Mouse (Mus musculus): Measurements from ENCODE around the gene Pacrg.

DNA sequence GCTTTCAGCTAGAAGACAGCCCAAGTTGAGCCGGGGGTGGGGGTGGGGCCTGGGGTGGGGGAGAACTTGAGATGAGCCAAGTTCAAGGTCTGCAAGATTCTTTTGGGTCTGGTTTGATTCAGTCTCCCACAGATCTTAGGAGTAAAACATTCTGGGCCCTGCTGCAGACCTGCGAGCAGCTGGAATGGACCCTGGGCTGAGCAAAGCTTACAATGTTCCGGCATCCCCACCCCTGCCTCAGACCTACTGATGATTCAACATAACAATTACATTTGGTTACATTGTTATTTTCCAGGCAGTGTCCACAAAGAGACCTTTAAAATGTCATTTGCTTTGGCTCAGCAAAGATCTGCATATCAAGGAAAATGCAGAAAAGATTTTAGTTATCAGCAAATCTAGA, 272.7 kb downstream of the Pacrg start:
- TF ChIP-seq CTCF (IDR thresholded peaks at IDR 0.05; ENCODE audit: control insufficient read depth, insufficient read depth, insufficient replicate concordance, low read depth, low read length): no peak
- no peak for TF ChIP-seq POLR2A (IDR thresholded peaks at IDR 0.05; ENCODE audit: control insufficient read depth, low read depth, low read length)
